Mouse (Mus musculus): Measurements from ENCODE around the gene Spock1.

DNA sequence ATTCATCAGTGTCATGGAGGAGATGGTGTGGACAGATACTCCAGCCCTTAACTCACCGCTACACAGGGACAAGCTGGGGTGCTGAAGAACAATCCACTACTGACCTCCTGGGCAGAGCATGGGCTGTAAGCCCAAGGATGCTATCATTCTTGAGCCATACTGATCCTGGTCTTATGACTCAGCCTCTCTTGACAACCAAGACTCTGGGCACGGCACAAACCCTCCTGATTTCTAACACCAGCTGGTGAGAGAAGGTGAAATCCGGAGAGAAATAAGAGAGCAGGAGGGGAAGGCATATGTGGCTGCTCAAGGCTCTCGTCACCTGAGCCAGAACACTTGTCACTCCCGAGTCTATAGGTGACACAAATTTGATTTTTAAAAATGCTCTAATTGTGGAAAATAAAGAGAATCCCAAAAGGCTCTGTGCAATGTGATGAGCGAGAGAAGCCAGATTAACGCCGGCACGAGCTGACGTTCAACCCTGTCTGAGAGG lies 271.0 kb downstream of the Spock1 start:
- TF ChIP-seq CTCF (IDR thresholded peaks at IDR 0.05; ENCODE audit: extremely low read depth, insufficient read length, insufficient replicate concordance, low read depth, low read length) = no peak
- TF ChIP-seq POLR2A (IDR thresholded peaks at IDR 0.05; ENCODE audit: low read depth, low read length) = no peak

Data from small intestine, adult 2 months (tissue).